Mouse (Mus musculus): ENCODE measurements around the gene Trim38. TPM values are rescaled to one million over a fixed set of nuclear protein-coding genes. Genes with fewer than 3 reads are reported as not detected.

Trim38 gene
- polyA plus RNA-seq, 1 experiment, result not detected

- Histone ChIP-seq H3ac (ENCODE audit: control insufficient read depth, insufficient read length) (no peak overlapping the region), H3K4me3 (no peak overlapping the region), H3K4me2 (ENCODE audit: low read depth) (no peak overlapping the region), H3K27me3 (ENCODE audit: control insufficient read depth, insufficient read depth, insufficient read length) (peaks cover 14% of the 10 kb centered on the region), H3K36me3 (ENCODE audit: control insufficient read depth, insufficient read depth) (no peaks in the 10 kb centered on the region), H3K79me2 (ENCODE audit: control insufficient read depth, insufficient read depth) (no peaks in the 10 kb centered on the region)
- TF ChIP-seq TCF12 (IDR thresholded peaks at IDR 0.05; ENCODE audit: insufficient read depth, poor library complexity, severe bottlenecking), result no peak
- no peak for TF ChIP-seq E2F4 (IDR thresholded peaks at IDR 0.05; ENCODE audit: insufficient read depth)
These were observed 22.8 kb downstream of the Trim38 start for GRCm38 (mm10) chr13:23792520-23792919.

- H3K4me2 ChIP-seq (ENCODE audit: low read depth), result no peak overlapping the region
- H3K4me3 ChIP-seq, result no peak overlapping the region
- TF ChIP-seq SRF (IDR thresholded peaks at IDR 0.05; ENCODE audit: control insufficient read depth, insufficient read length, low read depth) (no peak), REST (IDR thresholded peaks at IDR 0.05; ENCODE audit: insufficient read depth, insufficient read length) (no peak)
- no peak overlapping the region for H3ac ChIP-seq (ENCODE audit: control insufficient read depth, insufficient read length)
- H3K79me2 ChIP-seq (ENCODE audit: control insufficient read depth, insufficient read depth), result no peaks in the 10 kb centered on the region
- no peaks in the 10 kb centered on the region for H3K36me3 ChIP-seq (ENCODE audit: control insufficient read depth, insufficient read depth)
- no peaks in the 10 kb centered on the region for H3K27me3 ChIP-seq (ENCODE audit: control insufficient read depth, insufficient read depth, insufficient read length)
These were observed 29.7 kb downstream of the Trim38 start for GRCm38 (mm10) chr13:23799405-23799804.

GRCm38 (mm10) chr13:23804532-23804931, 34.8 kb downstream of the Trim38 start:
- H3K4me2 ChIP-seq (ENCODE audit: low read depth), result no peak overlapping the region
- peaks cover 7% of the 10 kb centered on the region for H3K27me3 ChIP-seq (ENCODE audit: control insufficient read depth, insufficient read depth, insufficient read length)
- H3ac ChIP-seq (ENCODE audit: control insufficient read depth, insufficient read length), result no peak overlapping the region
- H3K36me3 ChIP-seq (ENCODE audit: control insufficient read depth, insufficient read depth), result no peaks in the 10 kb centered on the region
- no peak overlapping the region for H3K4me3 ChIP-seq
- TF ChIP-seq TCF12 (IDR thresholded peaks at IDR 0.05; ENCODE audit: insufficient read depth, poor library complexity, severe bottlenecking) (no peak), POLR2A (IDR thresholded peaks at IDR 0.05; ENCODE audit: insufficient read length, low read depth) (no peak), USF1 (IDR thresholded peaks at IDR 0.05; ENCODE audit: low read depth) (no peak), POLR2AphosphoS2 (IDR thresholded peaks at IDR 0.05; ENCODE audit: insufficient read length, low read depth) (no peak), MYOG (IDR thresholded peaks at IDR 0.05; ENCODE audit: control insufficient read depth in 1 of 3, insufficient read depth in 1 of 3, insufficient read length in 2 of 3, low read depth in 2 of 3) (no peak), MYOD1 (IDR thresholded peaks at IDR 0.05; ENCODE audit: control insufficient read depth in 1 of 3, insufficient read length in 2 of 3, low read depth in 2 of 3) (no peak)
- no peaks in the 10 kb centered on the region for H3K79me2 ChIP-seq (ENCODE audit: control insufficient read depth, insufficient read depth)

DNA sequence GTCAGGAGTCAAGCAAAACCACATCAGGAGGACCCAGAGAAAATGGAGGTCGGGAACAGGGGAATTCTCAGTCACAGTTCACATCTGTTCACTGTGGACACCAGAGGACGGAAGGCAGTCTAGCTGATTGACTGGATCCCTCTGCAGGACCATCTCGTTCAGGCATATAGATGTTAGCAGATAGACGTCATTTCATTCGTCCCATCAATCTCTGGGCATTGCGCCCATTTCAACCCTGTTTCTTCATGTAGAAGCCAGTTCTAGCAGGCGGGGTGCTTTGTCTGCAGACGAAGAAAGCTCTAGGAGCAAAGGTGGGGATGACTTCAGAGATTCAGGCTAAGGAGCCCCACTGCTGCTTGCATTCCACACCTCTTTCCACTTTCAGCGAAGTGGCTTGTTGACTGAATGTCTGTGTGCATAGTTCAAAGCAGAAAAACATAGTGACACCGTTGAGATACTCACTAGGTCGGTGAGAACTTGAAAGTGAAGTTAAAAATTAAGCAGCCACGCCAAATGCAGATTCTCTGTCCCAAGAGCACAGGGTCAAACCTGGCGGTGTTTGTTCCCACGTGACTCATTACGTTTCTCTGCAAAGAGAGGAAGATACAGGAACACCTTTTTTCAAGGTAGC, 36.8 kb downstream of the Trim38 start, which contains the start of gene Slc17a2:
TSS of gene Slc17a2 (plus strand) at position 572 of the 631 bp plus-strand sequence.
- Histone ChIP-seq H3ac (ENCODE audit: control insufficient read depth, insufficient read length) (no peak within 1 kb of the TSS), H3K4me2 (ENCODE audit: low read depth) (no peak within 1 kb of the TSS), H3K4me3 (no peak within 1 kb of the TSS), H3K79me2 (ENCODE audit: control insufficient read depth, insufficient read depth) (no peaks in the 10 kb centered on the region), H3K36me3 (ENCODE audit: control insufficient read depth, insufficient read depth) (no peaks in the 10 kb centered on the region), H3K27me3 (ENCODE audit: control insufficient read depth, insufficient read depth, insufficient read length) (peaks cover 7% of the 10 kb centered on the region)
- TF ChIP-seq SRF (IDR thresholded peaks at IDR 0.05; ENCODE audit: control insufficient read depth, insufficient read length, low read depth) (no peak), TCF12 (IDR thresholded peaks at IDR 0.05; ENCODE audit: insufficient read depth, poor library complexity, severe bottlenecking) (no peak), E2F4 (IDR thresholded peaks at IDR 0.05; ENCODE audit: insufficient read depth) (no peak), POLR2A (IDR thresholded peaks at IDR 0.05; ENCODE audit: insufficient read length, low read depth) (no peak), POLR2AphosphoS2 (IDR thresholded peaks at IDR 0.05; ENCODE audit: insufficient read length, low read depth) (no peak), MYOG (IDR thresholded peaks at IDR 0.05; ENCODE audit: control insufficient read depth in 1 of 3, insufficient read depth in 1 of 3, insufficient read length in 2 of 3, low read depth in 2 of 3) (no peak), REST (IDR thresholded peaks at IDR 0.05; ENCODE audit: insufficient read depth, insufficient read length) (no peak), MYOD1 (IDR thresholded peaks at IDR 0.05; ENCODE audit: control insufficient read depth in 1 of 3, insufficient read length in 2 of 3, low read depth in 2 of 3) (no peak), CEBPB (IDR thresholded peaks at IDR 0.05; ENCODE audit: insufficient read depth, poor library complexity, severe bottlenecking) (no peak), MAX (IDR thresholded peaks at IDR 0.05; ENCODE audit: low read depth) (no peak), USF1 (IDR thresholded peaks at IDR 0.05; ENCODE audit: low read depth) (no peak), TCF3 (IDR thresholded peaks at IDR 0.05; ENCODE audit: insufficient read length, low read depth) (no peak)

GRCm38 (mm10) chr13:23816148-23816547, 46.4 kb downstream of the Trim38 start:
- TF ChIP-seq TCF3 (IDR thresholded peaks at IDR 0.05; ENCODE audit: insufficient read length, low read depth) (no peak), MYOD1 (IDR thresholded peaks at IDR 0.05; ENCODE audit: control insufficient read depth in 1 of 3, insufficient read length in 2 of 3, low read depth in 2 of 3) (no peak), CEBPB (IDR thresholded peaks at IDR 0.05; ENCODE audit: insufficient read depth, poor library complexity, severe bottlenecking) (no peak), TCF12 (IDR thresholded peaks at IDR 0.05; ENCODE audit: insufficient read depth, poor library complexity, severe bottlenecking) (no peak), USF1 (IDR thresholded peaks at IDR 0.05; ENCODE audit: low read depth) (no peak), MAX (IDR thresholded peaks at IDR 0.05; ENCODE audit: low read depth) (no peak), SRF (IDR thresholded peaks at IDR 0.05; ENCODE audit: control insufficient read depth, insufficient read length, low read depth) (no peak), MYOG (IDR thresholded peaks at IDR 0.05; ENCODE audit: control insufficient read depth in 1 of 3, insufficient read depth in 1 of 3, insufficient read length in 2 of 3, low read depth in 2 of 3) (no peak), E2F4 (IDR thresholded peaks at IDR 0.05; ENCODE audit: insufficient read depth) (no peak), REST (IDR thresholded peaks at IDR 0.05; ENCODE audit: insufficient read depth, insufficient read length) (no peak), POLR2A (IDR thresholded peaks at IDR 0.05; ENCODE audit: insufficient read length, low read depth) (no peak)

More at GRCm38 (mm10) chr13:23816148-23816547, 46.4 kb downstream of the Trim38 start:
- no peaks in the 10 kb centered on the region for H3K36me3 ChIP-seq (ENCODE audit: control insufficient read depth, insufficient read depth)
- no peak overlapping the region for H3K4me2 ChIP-seq (ENCODE audit: low read depth)
- H3ac ChIP-seq (ENCODE audit: control insufficient read depth, insufficient read length), result no peak overlapping the region
- no peak overlapping the region for H3K4me3 ChIP-seq
- no peaks in the 10 kb centered on the region for H3K79me2 ChIP-seq (ENCODE audit: control insufficient read depth, insufficient read depth)
- H3K27me3 ChIP-seq (ENCODE audit: control insufficient read depth, insufficient read depth, insufficient read length), result peaks cover 5% of the 10 kb centered on the region

All from myocyte (in vitro differentiated cells).